Mouse (Mus musculus) midbrain, embryonic 16.5 days (tissue): ENCODE results near the gene Cox15. TPM values are rescaled to one million over a fixed set of nuclear protein-coding genes. Genes with fewer than 3 reads are reported as not detected.

Source experiments
- ATAC-seq: fragments of 200-750 bp; cut with Nextera tagmentation; 2 replicates; pipeline ENCODE4 v1.8.0; 2017; ENCODE audit warnings: moderate TSS enrichment
- H3K27ac ChIP-seq: fragments of 300-500 bp; sonication (generic); 2 replicates; pipeline ENCODE4 v1.5.1; 2014; ENCODE audit warnings: mild to moderate bottlenecking, low read length, mixed read lengths
- H3K27me3 ChIP-seq: fragments of 300-500 bp; sonication (generic); 2 replicates; pipeline ENCODE4 v1.6.1; 2014; ENCODE audit warnings: low read depth, low read length, mixed read lengths; ENCODE audit not compliant: control insufficient read depth, insufficient read depth
- H3K36me3 ChIP-seq: fragments of 300-500 bp; sonication (generic); 2 replicates; pipeline ENCODE4 v1.6.1; 2014; ENCODE audit warnings: mild to moderate bottlenecking, low read length, moderate library complexity, mixed read lengths; ENCODE audit not compliant: control insufficient read depth, insufficient read depth
- H3K4me1 ChIP-seq: fragments of 300-500 bp; sonication (generic); 2 replicates; pipeline ENCODE4 v1.6.1; 2014; ENCODE audit warnings: mild to moderate bottlenecking, low read length, mixed read lengths; ENCODE audit not compliant: control insufficient read depth, insufficient read depth
- H3K4me2 ChIP-seq: fragments of 300-500 bp; sonication (generic); 2 replicates; pipeline ENCODE4 v1.6.1; 2014; ENCODE audit warnings: mild to moderate bottlenecking, low read length, mixed read lengths
- H3K4me3 ChIP-seq: fragments of 300-500 bp; sonication (generic); 2 replicates; pipeline ENCODE4 v1.5.1; 2014; ENCODE audit warnings: low read depth, mild to moderate bottlenecking, low read length, moderate library complexity, mixed read lengths
- H3K9ac ChIP-seq: fragments of 300-500 bp; sonication (generic); 2 replicates; pipeline ENCODE4 v1.6.1; 2014; ENCODE audit warnings: low read depth, low read length, mixed read lengths
- H3K9me3 ChIP-seq: fragments of 300-500 bp; sonication (generic); replicated peaks from 2 replicates; pipeline ENCODE4 v1.6.1; 2014; ENCODE audit warnings: mild to moderate bottlenecking, low read length, mixed read lengths; ENCODE audit not compliant: control insufficient read depth, poor library complexity, severe bottlenecking
- WGBS: fragments of 180-500 bp; shearing (Covaris S2); extraction: QIAGEN DNeasy Blood & Tissue Kit; methylation state at CpG from one replicate; pipeline ENCODE4 v1.1.7; 2014; 5-methylcytosine and 5-hydroxymethylcytosine counted together
- polyA plus RNA-seq: library from polyadenylated mRNA; unstranded; fragments of >200 nt; fragmentation: Nextera tagmentation; extraction: Ambion mirVana; gene quantifications from 2 replicates; pipeline ENCODE4 v1.2.1, GENCODE M21; 2015

Cox15 gene
- polyA plus RNA-seq, 1 experiment from 2014 or later: 13.1 TPM

- H3K4me2 ChIP-seq: no peak overlapping the region
- WGBS: 93% methylated on average over 4 of the region's 4 CpGs
- no peak overlapping the region for H3K9ac ChIP-seq
- no peaks in the 10 kb centered on the region for H3K9me3 ChIP-seq
- H3K27me3 ChIP-seq: no peaks in the 10 kb centered on the region
- H3K4me1 ChIP-seq: peaks cover 9% of the 10 kb centered on the region
- no peak for ATAC-seq
- H3K27ac ChIP-seq: no peak overlapping the region
- H3K36me3 ChIP-seq: peaks cover 29% of the 10 kb centered on the region
- H3K4me3 ChIP-seq: no peak overlapping the region
Measured at GRCm38 (mm10) chr19:43747877-43748276, 4.9 kb downstream of the Cox15 start.

GRCm38 (mm10) chr19:43745740-43746139 lies 7.1 kb downstream of the Cox15 start:
- Histone ChIP-seq H3K4me1 (no peaks in the 10 kb centered on the region), H3K9me3 (no peaks in the 10 kb centered on the region), H3K4me3 (no peak overlapping the region), H3K4me2 (no peak overlapping the region), H3K27ac (no peak overlapping the region), H3K27me3 (no peaks in the 10 kb centered on the region), H3K36me3 (peaks cover 39% of the 10 kb centered on the region), H3K9ac (no peak overlapping the region)
- WGBS: 93% methylated on average over 3 of the region's 3 CpGs
- no peak for ATAC-seq

DNA sequence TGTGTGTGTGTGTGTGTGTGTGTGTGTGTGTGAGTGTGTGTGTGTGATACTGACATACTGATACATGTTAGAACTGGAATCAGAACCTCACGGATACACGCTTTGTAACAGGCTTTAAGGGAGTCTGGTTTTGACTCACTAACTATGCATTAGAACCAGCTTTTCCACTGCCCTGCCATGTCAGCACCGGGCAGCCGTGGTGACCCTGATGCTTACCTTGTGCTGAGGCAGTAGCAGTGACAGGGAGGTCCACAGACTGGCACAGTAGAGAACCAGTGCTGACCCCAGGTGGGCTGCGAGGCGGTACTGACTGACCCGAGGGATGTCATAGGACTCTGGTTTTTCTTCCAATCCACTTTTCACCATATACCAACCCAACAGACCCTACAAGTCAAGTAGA lies 9.4 kb downstream of the Cox15 start:
- H3K9ac ChIP-seq: no peak overlapping the region
- ATAC-seq: no peak
- H3K4me2 ChIP-seq: no peak overlapping the region
- no peak overlapping the region for H3K4me3 ChIP-seq
- no peaks in the 10 kb centered on the region for H3K9me3 ChIP-seq
- WGBS: 96% methylated on average over 7 of the region's 7 CpGs
- H3K4me1 ChIP-seq: no peaks in the 10 kb centered on the region
- no peaks in the 10 kb centered on the region for H3K27me3 ChIP-seq
- no peak overlapping the region for H3K27ac ChIP-seq
- peaks cover 48% of the 10 kb centered on the region for H3K36me3 ChIP-seq

DNA sequence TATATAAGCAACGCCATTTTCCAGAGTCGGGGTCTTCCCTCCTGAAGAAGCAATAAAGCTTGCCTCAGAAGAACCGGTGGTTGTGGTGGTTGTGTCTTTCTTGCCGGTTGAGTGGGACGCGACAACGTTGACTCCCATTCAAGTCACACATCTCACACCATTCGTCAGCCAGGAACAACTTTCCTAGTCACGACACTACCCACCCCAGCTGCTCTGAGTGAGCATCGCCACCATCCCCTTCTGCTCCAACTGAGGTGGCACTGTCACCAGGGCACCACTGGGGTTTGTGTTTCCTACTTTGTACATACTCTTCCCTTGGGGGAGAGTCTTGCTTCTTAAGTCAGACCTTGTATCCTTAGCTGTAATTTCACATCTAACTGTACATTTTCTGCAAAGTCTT lies 14.4 kb downstream of the Cox15 start:
- H3K4me3 ChIP-seq: no peak overlapping the region
- H3K4me1 ChIP-seq: no peaks in the 10 kb centered on the region
- no peaks in the 10 kb centered on the region for H3K9me3 ChIP-seq
- H3K9ac ChIP-seq: no peak overlapping the region
- H3K36me3 ChIP-seq: peaks cover 51% of the 10 kb centered on the region
- 96% methylated on average over 10 of the region's 10 CpGs for WGBS
- H3K4me2 ChIP-seq: no peak overlapping the region
- H3K27ac ChIP-seq: no peak overlapping the region
- H3K27me3 ChIP-seq: no peaks in the 10 kb centered on the region
- ATAC-seq: no peak

DNA sequence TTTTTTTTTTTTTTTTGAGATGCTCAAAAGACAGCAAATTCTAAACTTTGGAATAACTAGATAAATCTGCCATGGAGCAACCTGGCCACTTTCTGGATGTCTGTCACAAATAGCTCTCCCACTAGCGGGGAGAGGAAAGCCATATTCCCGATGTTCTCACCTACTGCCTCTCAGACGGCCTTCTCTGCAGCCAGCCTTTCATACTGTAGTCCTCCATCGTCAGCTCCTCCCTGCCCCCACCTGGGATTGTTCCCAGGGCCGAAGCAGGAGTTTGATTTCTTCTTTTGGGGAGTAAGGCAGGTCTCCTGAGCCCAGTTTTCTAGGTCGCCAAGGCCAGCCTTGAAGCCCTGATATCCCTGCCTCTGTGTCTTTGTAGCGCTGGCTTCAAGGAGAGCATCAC lies 21.6 kb downstream of the Cox15 start:
- H3K9me3 ChIP-seq: no peaks in the 10 kb centered on the region
- no peak for ATAC-seq
- no peak overlapping the region for H3K4me3 ChIP-seq
- no peak overlapping the region for H3K27ac ChIP-seq
- H3K9ac ChIP-seq: no peak overlapping the region
- no peak overlapping the region for H3K4me2 ChIP-seq
- WGBS: 64% methylated on average over 7 of the region's 7 CpGs
- no peaks in the 10 kb centered on the region for H3K27me3 ChIP-seq
- H3K4me1 ChIP-seq: peaks cover 2% of the 10 kb centered on the region; the same call in 1 of the 2 replicates
- H3K36me3 ChIP-seq: peaks cover 26% of the 10 kb centered on the region

- Histone ChIP-seq H3K9ac (no peak overlapping the region; the same call in 1 of the 2 replicates), H3K9me3 (no peaks in the 10 kb centered on the region), H3K27ac (no peak overlapping the region), H3K4me1 (peaks cover 2% of the 10 kb centered on the region; the same call in 1 of the 2 replicates), H3K36me3 (peaks cover 29% of the 10 kb centered on the region), H3K4me3 (no peak overlapping the region; the same call in 1 of the 2 replicates), H3K4me2 (peak overlapping the region; percentile 26), H3K27me3 (no peaks in the 10 kb centered on the region)
- no peak for ATAC-seq
- WGBS: 20% methylated on average over 8 of the region's 8 CpGs
Measured at GRCm38 (mm10) chr19:43730037-43730428, 22.8 kb downstream of the Cox15 start.

GRCm38 (mm10) chr19:43729296-43730036 lies 23.3 kb downstream of the Cox15 start:
- H3K4me3 ChIP-seq: peak overlapping the region; percentile 4; the same call in 1 of the 2 replicates
- H3K9me3 ChIP-seq: no peaks in the 10 kb centered on the region
- no peak for ATAC-seq

DNA sequence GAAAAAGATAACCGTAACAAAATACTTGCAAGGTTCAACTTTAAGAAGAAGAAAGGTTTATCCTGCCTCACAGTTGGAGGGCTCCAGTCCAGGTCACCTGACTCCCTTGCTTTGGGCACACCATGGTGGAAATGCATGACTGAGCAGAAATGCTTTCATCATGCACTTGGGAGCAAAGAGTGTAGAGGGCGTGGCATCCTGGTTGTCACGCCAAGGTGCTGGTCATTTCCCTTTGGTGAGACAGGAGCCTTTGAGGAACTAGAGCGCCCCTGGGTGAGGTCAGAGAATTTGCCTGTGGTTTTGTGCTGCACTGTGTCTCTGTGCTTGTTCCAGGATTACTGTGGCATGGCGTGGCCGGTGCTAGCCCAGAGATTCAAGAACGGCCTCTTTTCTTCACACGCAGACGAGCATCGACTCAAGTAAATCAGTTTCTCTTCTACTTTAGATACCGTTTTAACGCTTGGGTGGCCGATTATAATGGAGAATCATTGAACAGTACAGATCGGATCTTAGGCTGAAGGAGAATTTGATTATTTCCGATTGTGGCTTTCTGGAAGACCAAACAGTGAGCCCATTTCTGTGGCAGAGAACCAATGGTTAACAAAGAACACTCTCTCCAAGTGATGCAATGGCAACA lies 26.2 kb downstream of the Cox15 start:
- Histone ChIP-seq H3K27ac (no peak overlapping the region), H3K9ac (no peak overlapping the region), H3K4me2 (no peak overlapping the region), H3K27me3 (no peaks in the 10 kb centered on the region), H3K9me3 (no peaks in the 10 kb centered on the region), H3K4me3 (no peak overlapping the region), H3K4me1 (peaks cover 2% of the 10 kb centered on the region; the same call in 1 of the 2 replicates), H3K36me3 (peaks cover 25% of the 10 kb centered on the region)
- WGBS: 68% methylated on average over 15 of the region's 15 CpGs
- ATAC-seq: no peak

More at GRCm38 (mm10) chr19:43729296-43730036, 23.3 kb downstream of the Cox15 start:
- Histone ChIP-seq H3K4me1 (peaks cover 2% of the 10 kb centered on the region; the same call in 1 of the 2 replicates), H3K27me3 (no peaks in the 10 kb centered on the region), H3K36me3 (peaks cover 27% of the 10 kb centered on the region), H3K9ac (peak overlapping the region; percentile 44; the same call in 1 of the 2 replicates), H3K27ac (no peak overlapping the region), H3K4me2 (peak overlapping the region; percentile 26)
- WGBS: 41% methylated on average over 22 of the region's 22 CpGs

- Histone ChIP-seq H3K9ac (no peak overlapping the region), H3K36me3 (peaks cover 26% of the 10 kb centered on the region), H3K27ac (no peak overlapping the region), H3K27me3 (no peaks in the 10 kb centered on the region), H3K4me1 (no peaks in the 10 kb centered on the region), H3K9me3 (no peaks in the 10 kb centered on the region), H3K4me2 (no peak overlapping the region), H3K4me3 (no peak overlapping the region)
- 85% methylated on average over 7 of the region's 7 CpGs for WGBS
- no peak for ATAC-seq
Measured at GRCm38 (mm10) chr19:43724821-43725220, 28.0 kb downstream of the Cox15 start.
